Mouse (Mus musculus) cerebellum, adult 11-12 months (tissue): ENCODE data around the gene Birc5.

Experiments
- DNase-seq: peaks from one replicate; pipeline ENCODE4 v3.0.0; 2022

Birc5 gene

GRCm38 (mm10) chr11:117888853-117889822 lies 40.1 kb downstream of the Birc5 start:
- no peak for DNase-seq

- DNase-seq, result no peak
These were observed 40.9 kb downstream of the Birc5 start for GRCm38 (mm10) chr11:117889887-117890340.

- DNase-seq, result no peak
These were observed 41.6 kb downstream of the Birc5 start for GRCm38 (mm10) chr11:117890519-117891282.

GRCm38 (mm10) chr11:117891581-117892175 lies 42.6 kb downstream of the Birc5 start:
- DNase-seq, result no peak

GRCm38 (mm10) chr11:117892199-117892598 lies 43.1 kb downstream of the Birc5 start:
- DNase-seq, result no peak

- DNase-seq, result no peak
These were observed 45.6 kb downstream of the Birc5 start for GRCm38 (mm10) chr11:117894676-117895075.

- no peak for DNase-seq
These were observed 47.5 kb downstream of the Birc5 start for GRCm38 (mm10) chr11:117896533-117896932.

GRCm38 (mm10) chr11:117902282-117902681 lies 53.2 kb downstream of the Birc5 start:
- no peak for DNase-seq

GRCm38 (mm10) chr11:117904442-117904841 lies 55.4 kb downstream of the Birc5 start:
- no peak for DNase-seq
